Mouse (Mus musculus) megakaryocyte progenitor cell, adult 5-6 weeks (primary cell): ENCODE data around the gene Sar1b. TPM values are rescaled to one million over a fixed set of nuclear protein-coding genes. Genes with fewer than 3 reads are reported as not detected.
A peak's percentile ranks its signal among the peaks of the same experiment; 100 is the strongest.
"Not testable (repeated sequence)": the region's sequence is repeated elsewhere in the genome, so short reads cannot be mapped to it uniquely, and the experiment has no call there.

Experiments used
- ATAC-seq: replicated peaks from 2 replicates; pipeline ENCODE4 v1.8.0; 2016; ENCODE audit warnings: mild to moderate bottlenecking, moderate TSS enrichment, inconsistent platforms; ENCODE audit not compliant: poor library complexity
- total RNA-seq, 2 experiments: library from RNA; stranded (forward) in 1 of 2; stranded (reverse) in 1 of 2; fragments of 157-497, 149-512 nt in 1 of 2; fragments of 200-1000 nt in 1 of 2; gene quantifications; 2 replicates each; pipeline versions ENCODE4 v1.2.3 to v1.2.4; 2015 to 2017

The Sar1b gene
- total RNA-seq (2015) (123 and 132 TPM in 2 replicates), total RNA-seq (2017) (62.7 and 74.4 TPM in 2 replicates)

- ATAC-seq = peak; percentile 100
Measured at GRCm38 (mm10) chr11:51763213-51763907, at the start of gene Sar1b, which contains the start of gene Sec24a. TSS of gene Sar1b (plus strand) at chr11:51763687. TSS of gene Sec24a (minus strand) at chr11:51763634.

- no peak for ATAC-seq
Measured at GRCm38 (mm10) chr11:51721066-51721465, 42.4 kb upstream of the Sar1b start.

GRCm38 (mm10) chr11:51732883-51733282, 30.6 kb upstream of the Sar1b start:
- no peak for ATAC-seq

- not testable (repeated sequence) for ATAC-seq
Measured at GRCm38 (mm10) chr11:51734218-51734617, 29.3 kb upstream of the Sar1b start.

- peak; percentile 82 for ATAC-seq
Measured at GRCm38 (mm10) chr11:51738651-51739403, 24.7 kb upstream of the Sar1b start.

GRCm38 (mm10) chr11:51740701-51741100, 22.8 kb upstream of the Sar1b start:
- peak; percentile 54 for ATAC-seq

- no peak for ATAC-seq
Measured at GRCm38 (mm10) chr11:51746096-51746495, 17.4 kb upstream of the Sar1b start.

GRCm38 (mm10) chr11:51751623-51752225, 11.8 kb upstream of the Sar1b start:
- not testable (repeated sequence) for ATAC-seq

GRCm38 (mm10) chr11:51755621-51756311, 7.7 kb upstream of the Sar1b start:
- peak; percentile 45 for ATAC-seq

GRCm38 (mm10) chr11:51756352-51756771, 7.1 kb upstream of the Sar1b start:
- peak; percentile 95 for ATAC-seq

- no peak for ATAC-seq
Measured at GRCm38 (mm10) chr11:51757023-51757422, 6.5 kb upstream of the Sar1b start.

GRCm38 (mm10) chr11:51757625-51758024, 5.9 kb upstream of the Sar1b start:
- no peak for ATAC-seq

- ATAC-seq = not testable (repeated sequence)
Measured at GRCm38 (mm10) chr11:51758207-51758606, 5.3 kb upstream of the Sar1b start.

- ATAC-seq = no peak
Measured at GRCm38 (mm10) chr11:51759251-51759650, 4.2 kb upstream of the Sar1b start.

GRCm38 (mm10) chr11:51759941-51760657, 3.4 kb upstream of the Sar1b start:
- ATAC-seq = no peak

GRCm38 (mm10) chr11:51761241-51761640, 2.2 kb upstream of the Sar1b start:
- no peak for ATAC-seq

GRCm38 (mm10) chr11:51763955-51764354, 468 bp downstream of the Sar1b start:
- ATAC-seq = no peak

- no peak for ATAC-seq
Measured at GRCm38 (mm10) chr11:51764816-51765215, 1.3 kb downstream of the Sar1b start.

- no peak for ATAC-seq
Measured at GRCm38 (mm10) chr11:51767579-51768220, 4.2 kb downstream of the Sar1b start.

GRCm38 (mm10) chr11:51768296-51768695, 4.8 kb downstream of the Sar1b start:
- ATAC-seq = no peak
